Mouse (Mus musculus) intestine, embryonic 16.5 days (tissue): ENCODE data around the gene Eml1. TPM values are rescaled to one million over a fixed set of nuclear protein-coding genes. Genes with fewer than 3 reads are reported as not detected.

ENCODE experiments used
- ATAC-seq: fragments of 200-750 bp; cut with Nextera tagmentation; 2 replicates; pipeline ENCODE4 v1.8.0; 2017; ENCODE audit warnings: moderate TSS enrichment, moderate library complexity
- H3K27ac ChIP-seq: fragments of 300-500 bp; sonication (generic); 2 replicates; pipeline ENCODE4 v1.5.1; 2014; ENCODE audit warnings: mild to moderate bottlenecking, low read length
- H3K27me3 ChIP-seq: fragments of 300-500 bp; sonication (generic); replicated peaks from 2 replicates; pipeline ENCODE4 v1.6.1; 2014; ENCODE audit warnings: low read length, control low read depth, mixed read lengths; ENCODE audit not compliant: control insufficient read depth, insufficient read depth
- H3K36me3 ChIP-seq: fragments of 300-500 bp; sonication (generic); 2 replicates; pipeline ENCODE4 v1.6.1; 2014; ENCODE audit warnings: low read length, control low read depth; ENCODE audit not compliant: control insufficient read depth, insufficient read depth
- H3K4me1 ChIP-seq: fragments of 300-500 bp; sonication (generic); 2 replicates; pipeline ENCODE4 v1.6.1; 2014; ENCODE audit warnings: low read length, control low read depth, mixed read lengths; ENCODE audit not compliant: control insufficient read depth, insufficient read depth
- H3K4me2 ChIP-seq: fragments of 300-500 bp; sonication (generic); 2 replicates; pipeline ENCODE4 v1.6.1; 2014; ENCODE audit warnings: low read depth, low read length, control low read depth
- H3K4me3 ChIP-seq: fragments of 300-500 bp; sonication (generic); 2 replicates; pipeline ENCODE4 v1.5.1; 2014; ENCODE audit warnings: mild to moderate bottlenecking, low read length
- H3K9ac ChIP-seq: fragments of 300-500 bp; sonication (generic); 2 replicates; pipeline ENCODE4 v1.6.1; 2014; ENCODE audit warnings: low read depth, low read length
- H3K9me3 ChIP-seq: fragments of 300-500 bp; sonication (generic); 2 replicates; pipeline ENCODE4 v1.6.1; 2016; ENCODE audit warnings: low read length, control low read depth; ENCODE audit not compliant: control insufficient read depth
- WGBS: fragments of 180-500 bp; shearing (Covaris S2); extraction: QIAGEN DNeasy Blood & Tissue Kit; methylation state at CpG from one replicate; pipeline ENCODE4 v1.1.7; 2014; 5-methylcytosine and 5-hydroxymethylcytosine counted together
- polyA plus RNA-seq: library from polyadenylated mRNA; unstranded; fragments of >200 nt; fragmentation: Nextera tagmentation; extraction: Ambion mirVana; gene quantifications from 2 replicates; pipeline ENCODE4 v1.2.1, GENCODE M21; 2015

Eml1 gene
- polyA plus RNA-seq, 1 experiment from 2014 or later, result 63.7 TPM

- WGBS, result 76% methylated on average over 8 of the region's 8 CpGs
- no peaks in the 10 kb centered on the region for H3K36me3 ChIP-seq
- H3K4me3 ChIP-seq, result no peak overlapping the region
- ATAC-seq, result peak; percentile 46; the same call in 1 of the 2 replicates
- H3K4me1 ChIP-seq, result 0 out of 2 replicates have a peak, but pooled peaks cover 4% of the 10 kb centered on the region
- H3K4me2 ChIP-seq, result no peak overlapping the region
- H3K9me3 ChIP-seq, result no peaks in the 10 kb centered on the region
- no peak overlapping the region for H3K9ac ChIP-seq
- no peak overlapping the region for H3K27ac ChIP-seq
- H3K27me3 ChIP-seq, result peaks cover 16% of the 10 kb centered on the region
Measured at GRCm38 (mm10) chr12:108348151-108348550, 22.6 kb upstream of the Eml1 start.

DNA sequence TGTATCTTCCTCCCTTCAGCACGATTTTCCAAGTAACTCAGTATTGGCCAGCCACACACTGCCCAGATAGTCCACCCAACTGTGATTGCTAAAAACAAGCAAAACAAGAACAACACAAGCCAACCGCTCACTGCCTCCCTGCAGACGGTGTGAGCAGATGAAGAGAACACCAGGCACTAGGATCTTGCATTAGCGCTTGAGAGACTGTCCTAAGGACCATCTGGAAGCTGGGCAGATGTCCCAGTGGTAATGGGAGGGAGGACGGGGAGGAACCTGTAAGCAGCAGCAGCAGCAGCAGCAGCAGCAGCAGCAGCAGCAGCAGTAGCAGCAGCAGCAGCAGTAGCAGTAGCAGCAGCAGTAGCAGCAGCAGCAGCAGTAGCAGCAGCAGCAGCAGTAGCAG, 21.7 kb upstream of the Eml1 start:
- H3K27ac ChIP-seq, result no peak overlapping the region
- 59% methylated on average over 5 of the region's 5 CpGs for WGBS
- no peaks in the 10 kb centered on the region for H3K9me3 ChIP-seq
- H3K9ac ChIP-seq, result no peak overlapping the region
- no peak overlapping the region for H3K4me3 ChIP-seq
- 0 out of 2 replicates have a peak, but pooled peaks cover 4% of the 10 kb centered on the region for H3K4me1 ChIP-seq
- no peak for ATAC-seq
- H3K36me3 ChIP-seq, result no peaks in the 10 kb centered on the region
- no peak overlapping the region for H3K4me2 ChIP-seq
- peaks cover 23% of the 10 kb centered on the region for H3K27me3 ChIP-seq

- no peak overlapping the region for H3K4me2 ChIP-seq
- H3K36me3 ChIP-seq, result no peaks in the 10 kb centered on the region
- no peak overlapping the region for H3K9ac ChIP-seq
- H3K4me3 ChIP-seq, result no peak overlapping the region
- no peak overlapping the region for H3K27ac ChIP-seq
- ATAC-seq, result no peak
- 0 out of 2 replicates have a peak, but pooled peaks cover 4% of the 10 kb centered on the region for H3K4me1 ChIP-seq
- no peaks in the 10 kb centered on the region for H3K9me3 ChIP-seq
- peaks cover 24% of the 10 kb centered on the region for H3K27me3 ChIP-seq
- WGBS, result 85% methylated on average over 10 of the region's 10 CpGs
Measured at GRCm38 (mm10) chr12:108350931-108351330, 19.8 kb upstream of the Eml1 start.

- 8% methylated on average over 35 of the region's 35 CpGs for WGBS
- H3K4me2 ChIP-seq, result peak overlapping the region; percentile 45
- no peaks in the 10 kb centered on the region for H3K36me3 ChIP-seq
- H3K9me3 ChIP-seq, result no peaks in the 10 kb centered on the region
- peak; percentile 38; the same call in 1 of the 2 replicates for ATAC-seq
- peak overlapping the region; percentile 36; the same call in 1 of the 2 replicates for H3K9ac ChIP-seq
- peaks cover 24% of the 10 kb centered on the region for H3K27me3 ChIP-seq
- peak overlapping the region; percentile 26; the same call in 1 of the 2 replicates for H3K4me3 ChIP-seq
- no peak overlapping the region for H3K27ac ChIP-seq
- 0 out of 2 replicates have a peak, but pooled peaks cover 4% of the 10 kb centered on the region for H3K4me1 ChIP-seq
Measured at GRCm38 (mm10) chr12:108352371-108353136, 18.2 kb upstream of the Eml1 start.

GRCm38 (mm10) chr12:108354284-108354683, 16.5 kb upstream of the Eml1 start:
- H3K4me2 ChIP-seq, result no peak overlapping the region
- H3K9me3 ChIP-seq, result no peaks in the 10 kb centered on the region
- peaks cover 24% of the 10 kb centered on the region for H3K27me3 ChIP-seq
- 68% methylated on average over 2 of the region's 2 CpGs for WGBS
- H3K4me1 ChIP-seq, result 0 out of 2 replicates have a peak, but pooled peaks cover 4% of the 10 kb centered on the region
- ATAC-seq, result no peak
- no peak overlapping the region for H3K27ac ChIP-seq
- H3K36me3 ChIP-seq, result no peaks in the 10 kb centered on the region
- H3K9ac ChIP-seq, result no peak overlapping the region
- no peak overlapping the region for H3K4me3 ChIP-seq

DNA sequence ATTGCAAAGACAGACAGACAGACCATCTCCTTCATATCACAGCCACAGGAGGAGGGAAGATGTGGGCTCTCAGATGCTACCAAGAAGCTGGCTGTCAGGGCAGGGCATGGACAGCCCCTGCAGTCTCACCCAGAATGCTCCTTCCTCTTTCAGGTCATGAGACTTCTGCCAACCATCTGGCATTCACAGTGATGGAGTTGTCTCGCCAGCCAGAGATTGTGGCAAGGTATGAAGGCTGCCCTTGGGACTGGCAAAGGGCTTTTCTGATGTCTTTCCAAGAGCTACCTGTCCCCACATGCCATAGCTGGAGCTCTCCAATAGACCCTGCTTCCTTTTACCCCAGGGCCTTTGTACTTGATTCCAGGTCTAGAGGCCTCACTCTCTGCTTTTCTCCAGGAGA, 15.5 kb upstream of the Eml1 start:
- H3K36me3 ChIP-seq, result no peaks in the 10 kb centered on the region
- peaks cover 21% of the 10 kb centered on the region; the same call in 1 of the 2 replicates for H3K27me3 ChIP-seq
- no peak overlapping the region for H3K4me2 ChIP-seq
- no peak overlapping the region for H3K9ac ChIP-seq
- 0 out of 2 replicates have a peak, but pooled peaks cover 4% of the 10 kb centered on the region for H3K4me1 ChIP-seq
- WGBS, result 73% methylated on average over 1 of the region's 1 CpGs
- H3K27ac ChIP-seq, result no peak overlapping the region
- no peaks in the 10 kb centered on the region for H3K9me3 ChIP-seq
- no peak for ATAC-seq
- no peak overlapping the region for H3K4me3 ChIP-seq

DNA sequence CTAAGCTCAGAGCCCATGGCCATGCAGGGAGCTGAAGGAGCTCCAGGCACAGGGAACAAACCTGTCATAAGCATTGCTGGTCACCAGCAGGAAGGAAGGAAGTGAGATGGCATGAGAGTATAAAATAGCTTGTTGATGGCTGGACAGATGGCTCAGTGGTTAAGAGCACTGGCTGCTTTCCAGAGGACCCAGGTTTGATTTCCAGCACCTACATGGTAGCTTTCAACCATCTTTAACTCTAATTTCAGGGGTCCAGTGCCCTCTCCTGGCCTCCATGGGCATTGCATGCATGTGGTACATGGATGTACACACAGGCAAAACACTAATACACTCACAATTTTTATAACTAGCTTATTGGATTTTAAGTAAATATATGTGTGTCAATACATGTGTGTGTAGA, 14.8 kb upstream of the Eml1 start:
- no peak overlapping the region for H3K4me2 ChIP-seq
- no peak for ATAC-seq
- no peaks in the 10 kb centered on the region for H3K9me3 ChIP-seq
- 0 out of 2 replicates have a peak, but pooled peaks cover 4% of the 10 kb centered on the region for H3K4me1 ChIP-seq
- no peak overlapping the region for H3K9ac ChIP-seq
- H3K4me3 ChIP-seq, result no peak overlapping the region
- H3K36me3 ChIP-seq, result no peaks in the 10 kb centered on the region
- H3K27ac ChIP-seq, result no peak overlapping the region
- peaks cover 19% of the 10 kb centered on the region; the same call in 1 of the 2 replicates for H3K27me3 ChIP-seq

- no peak overlapping the region for H3K27ac ChIP-seq
- 6% methylated on average over 5 of the region's 5 CpGs for WGBS
- H3K4me2 ChIP-seq, result no peak overlapping the region
- H3K9me3 ChIP-seq, result no peaks in the 10 kb centered on the region
- no peaks in the 10 kb centered on the region for H3K36me3 ChIP-seq
- no peaks in the 10 kb centered on the region for H3K27me3 ChIP-seq
- H3K4me1 ChIP-seq, result peaks cover 24% of the 10 kb centered on the region
- H3K9ac ChIP-seq, result no peak overlapping the region
- ATAC-seq, result peak; percentile 84
- H3K4me3 ChIP-seq, result no peak overlapping the region
Measured at GRCm38 (mm10) chr12:108363796-108364195, 7.0 kb upstream of the Eml1 start.

DNA sequence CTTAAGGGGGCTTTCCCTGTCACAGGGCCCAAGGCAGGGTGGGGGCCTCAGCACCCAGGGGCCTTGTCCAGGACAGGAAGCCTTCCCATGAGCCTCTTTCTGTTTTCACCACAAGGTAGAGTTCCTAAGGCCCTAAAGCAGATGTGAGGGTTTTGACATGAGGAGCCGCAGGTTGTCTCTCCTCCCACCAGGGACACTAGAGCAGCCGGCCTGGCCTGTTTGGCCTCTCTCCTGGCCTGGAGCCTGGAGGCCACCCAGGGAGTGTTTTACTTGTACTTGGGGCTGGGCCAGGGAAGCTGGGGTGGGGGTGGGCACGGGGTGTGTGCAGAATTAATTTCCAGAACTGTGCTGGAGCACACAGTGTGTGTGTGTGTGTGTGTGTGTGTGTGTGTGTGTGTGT, 5.4 kb upstream of the Eml1 start:
- Histone ChIP-seq H3K4me2 (no peak overlapping the region), H3K27me3 (no peaks in the 10 kb centered on the region), H3K4me3 (no peak overlapping the region), H3K9me3 (no peaks in the 10 kb centered on the region), H3K9ac (no peak overlapping the region), H3K4me1 (peaks cover 27% of the 10 kb centered on the region), H3K27ac (peak overlapping the region; percentile 66; the same call in 1 of the 2 replicates), H3K36me3 (no peaks in the 10 kb centered on the region)
- 17% methylated on average over 3 of the region's 3 CpGs for WGBS
- peak; percentile 55 for ATAC-seq
